Mouse (Mus musculus) small intestine, adult 2 months (tissue): Measurements from ENCODE around the gene Gpa33.

ENCODE experiments used
- CTCF ChIP-seq: fragments of 200-500 bp; IDR thresholded peaks from 2 replicates; pipeline ENCODE4 v1.5.1; 2012; ENCODE audit warnings: low read depth, mild to moderate bottlenecking, control low read depth, inconsistent platforms, low read length, moderate library complexity, mixed read lengths; ENCODE audit not compliant: insufficient replicate concordance, insufficient read length; ENCODE audit errors: extremely low read depth
- POLR2A ChIP-seq: fragments of 200-500 bp; IDR thresholded peaks from 2 replicates; pipeline ENCODE4 v1.6.1; 2012; ENCODE audit warnings: low read depth, mild to moderate bottlenecking, control low read depth, inconsistent platforms, low read length, moderate library complexity

GRCm38 (mm10) chr1:166138136-166138535, 8.1 kb downstream of the Gpa33 start:
- TF ChIP-seq CTCF (no peak), POLR2A (no peak; the same call in 1 of the 2 replicates)
